Mouse (Mus musculus) small intestine, adult 2 months (tissue): ENCODE measurements around the gene Cbr1.

Experiments used
- CTCF ChIP-seq: fragments of 200-500 bp; IDR thresholded peaks from 2 replicates; pipeline ENCODE4 v1.5.1; 2012; ENCODE audit warnings: low read depth, mild to moderate bottlenecking, control low read depth, inconsistent platforms, low read length, moderate library complexity, mixed read lengths; ENCODE audit not compliant: insufficient replicate concordance, insufficient read length; ENCODE audit errors: extremely low read depth
- POLR2A ChIP-seq: fragments of 200-500 bp; IDR thresholded peaks from 2 replicates; pipeline ENCODE4 v1.6.1; 2012; ENCODE audit warnings: low read depth, mild to moderate bottlenecking, control low read depth, inconsistent platforms, low read length, moderate library complexity

GRCm38 (mm10) chr16:93624671-93625070, 19.0 kb downstream of the Cbr1 start:
- TF ChIP-seq POLR2A: no peak
- no peak for TF ChIP-seq CTCF
